Mouse (Mus musculus) megakaryocyte, embryonic 14.5 days (primary cell): ENCODE data around the gene Otog. TPM values are rescaled to one million over a fixed set of nuclear protein-coding genes. Genes with fewer than 3 reads are reported as not detected.

ENCODE experiments used
- H3K27me3 ChIP-seq: replicated peaks from 2 replicates; pipeline ENCODE3; 2012; ENCODE audit warnings: inconsistent platforms
- H3K36me3 ChIP-seq: replicated peaks from 2 replicates; pipeline ENCODE3; 2012; ENCODE audit warnings: low read length, inconsistent platforms, mixed read lengths
- H3K4me1 ChIP-seq: 2 replicates; pipeline ENCODE4 v1.6.1; 2012; ENCODE audit warnings: inconsistent platforms
- H3K4me3 ChIP-seq: replicated peaks from 2 replicates; pipeline ENCODE3; 2012; ENCODE audit warnings: moderate library complexity, mild to moderate bottlenecking, inconsistent platforms
- H3K9me3 ChIP-seq: 2 replicates; pipeline ENCODE4 v1.6.1; 2012; ENCODE audit warnings: inconsistent platforms
- FLI1 ChIP-seq: IDR thresholded peaks from 2 replicates; pipeline ENCODE4 v1.6.1; 2012; ENCODE audit warnings: low read length, inconsistent platforms, mixed read lengths
- GATA1 ChIP-seq: IDR thresholded peaks from 3 replicates; pipeline ENCODE4 v1.6.1; 2012; ENCODE audit warnings: mixed read lengths, low read length, inconsistent platforms, borderline replicate concordance
- polyA plus RNA-seq: library from polyadenylated mRNA; stranded (reverse); fragments of >175 nt; gene quantifications from 2 replicates; pipeline ENCODE4 v1.2.3, GENCODE M21; 2012; ENCODE audit warnings: low replicate concordance; ENCODE audit not compliant: insufficient read depth

Gene Otog
- polyA plus RNA-seq, 1 experiment, result not detected

GRCm38 (mm10) chr7:46348813-46349212, 108.0 kb downstream of the Otog start:
- H3K27me3 ChIP-seq, result peaks cover 65% of the 10 kb centered on the region
- H3K9me3 ChIP-seq, result no peaks in the 10 kb centered on the region
- H3K4me1 ChIP-seq, result peaks cover 6% of the 10 kb centered on the region
- no peak overlapping the region for H3K4me3 ChIP-seq
- no peaks in the 10 kb centered on the region for H3K36me3 ChIP-seq
- no peak for TF ChIP-seq FLI1
- TF ChIP-seq GATA1, result no peak

DNA sequence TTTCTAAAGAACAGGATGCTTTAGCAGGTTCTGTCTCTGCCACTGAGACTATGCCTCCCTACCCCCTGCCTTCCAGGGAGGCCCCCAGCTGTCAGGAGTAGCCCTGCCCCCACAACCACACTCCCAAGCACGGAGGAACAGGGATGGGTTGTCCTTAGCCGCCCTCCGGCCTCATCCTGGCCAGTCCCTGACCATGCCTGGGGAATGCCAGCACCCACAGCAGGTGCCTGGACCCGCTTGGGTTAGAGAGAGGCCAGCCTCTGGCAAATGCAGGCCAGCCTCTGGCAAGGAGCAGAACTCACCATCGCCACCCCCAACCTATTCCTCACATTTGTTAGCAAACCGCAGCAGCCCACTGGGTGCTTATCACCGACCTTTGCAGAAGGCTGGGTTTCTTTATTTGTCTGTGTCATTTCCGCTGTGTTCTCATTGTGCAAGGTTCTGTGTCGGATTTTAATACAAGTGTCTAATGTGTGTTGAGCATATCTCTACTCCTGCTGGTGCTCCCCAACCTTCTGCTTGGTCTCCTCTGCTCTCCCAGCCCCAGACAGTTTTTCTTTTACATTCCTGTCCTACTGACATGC, 109.4 kb downstream of the Otog start:
- no peaks in the 10 kb centered on the region for H3K36me3 ChIP-seq
- H3K4me1 ChIP-seq, result peaks cover 6% of the 10 kb centered on the region
- no peak overlapping the region for H3K4me3 ChIP-seq
- peaks cover 62% of the 10 kb centered on the region for H3K27me3 ChIP-seq
- no peaks in the 10 kb centered on the region for H3K9me3 ChIP-seq
- TF ChIP-seq GATA1 (no peak), FLI1 (no peak)

DNA sequence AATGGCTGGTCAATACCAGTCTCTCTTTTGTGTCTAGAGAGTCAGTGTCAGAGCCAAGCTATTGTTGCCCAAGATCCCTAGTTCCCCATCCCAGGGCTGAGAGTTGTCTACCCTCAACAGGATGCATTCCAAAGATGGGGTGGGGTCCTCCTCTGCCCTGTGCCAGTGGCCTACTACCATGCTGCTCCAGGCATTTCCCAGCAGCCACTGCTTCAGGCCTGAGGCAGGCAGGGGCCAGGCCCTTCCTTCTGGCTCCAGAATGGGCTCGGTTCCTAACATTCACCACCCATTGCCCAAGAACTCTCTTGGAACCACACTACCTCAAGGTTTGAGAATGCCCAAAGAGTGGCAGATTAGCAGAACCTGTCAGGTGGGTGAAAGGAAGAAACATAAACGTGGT, 112.0 kb downstream of the Otog start:
- H3K27me3 ChIP-seq, result peaks cover 49% of the 10 kb centered on the region

DNA sequence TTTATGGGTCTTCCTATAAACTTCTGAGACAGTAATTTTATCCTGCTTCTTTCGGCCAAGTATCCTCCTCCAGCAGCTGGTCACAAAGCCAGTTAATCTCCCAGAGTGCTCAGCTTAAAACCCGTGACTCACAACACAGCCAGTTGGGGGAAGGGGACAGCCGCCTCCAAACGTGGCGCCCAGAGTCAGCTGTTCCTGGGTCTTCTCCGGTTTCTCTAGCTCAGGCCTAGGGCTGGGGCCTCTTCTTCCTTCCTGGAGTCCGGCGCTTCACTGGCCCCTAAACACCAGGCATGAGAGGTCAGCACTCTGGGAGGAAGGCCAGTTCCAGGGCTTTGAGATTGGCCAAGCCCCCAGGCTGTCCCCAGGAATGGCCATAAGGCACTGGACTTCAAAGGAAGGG, 112.4 kb downstream of the Otog start:
- Histone ChIP-seq H3K36me3 (no peaks in the 10 kb centered on the region), H3K9me3 (no peaks in the 10 kb centered on the region), H3K4me1 (peaks cover 6% of the 10 kb centered on the region), H3K4me3 (no peak overlapping the region), H3K27me3 (peaks cover 45% of the 10 kb centered on the region)
- TF ChIP-seq GATA1 (no peak), FLI1 (no peak)

More for the DNA sequence above, 112.0 kb downstream of the Otog start:
- no peak overlapping the region for H3K4me3 ChIP-seq
- TF ChIP-seq GATA1 (no peak), FLI1 (no peak)
- H3K9me3 ChIP-seq, result no peaks in the 10 kb centered on the region
- peaks cover 6% of the 10 kb centered on the region for H3K4me1 ChIP-seq
- no peaks in the 10 kb centered on the region for H3K36me3 ChIP-seq

GRCm38 (mm10) chr7:46353875-46354274, 113.1 kb downstream of the Otog start:
- H3K4me3 ChIP-seq, result no peak overlapping the region
- H3K4me1 ChIP-seq, result peaks cover 6% of the 10 kb centered on the region
- peaks cover 42% of the 10 kb centered on the region for H3K27me3 ChIP-seq
- TF ChIP-seq FLI1 (no peak), GATA1 (no peak)
- no peaks in the 10 kb centered on the region for H3K36me3 ChIP-seq
- no peaks in the 10 kb centered on the region for H3K9me3 ChIP-seq

Other genes with a start within 250 kb of the Otog start
- gene Abcc6, start 210.7 kb upstream of the Otog start, polyA plus RNA-seq, result not detected in 2 replicates
- gene Nomo1, start 207.3 kb upstream of the Otog start, polyA plus RNA-seq, result 172 and 218 TPM in 2 replicates
- 1.1 TPM in 1 of 2 replicates, not detected in the other for gene Kcnj11, start 140.2 kb upstream of the Otog start, polyA plus RNA-seq
- not detected in 2 replicates for gene Abcc8, start 61.0 kb upstream of the Otog start, polyA plus RNA-seq
- not detected in 2 replicates for gene Ush1c, start 2.5 kb upstream of the Otog start, polyA plus RNA-seq
- not detected in 2 replicates for gene Myod1, start 135.5 kb downstream of the Otog start, polyA plus RNA-seq
- gene Kcnc1, start 155.5 kb downstream of the Otog start, polyA plus RNA-seq, result 0.27 TPM in 1 of 2 replicates, not detected in the other